Mouse (Mus musculus) thymus, postnatal 10 days (tissue): ENCODE results near the gene Gm42906.

Experiments
- DNase-seq, 2 experiments: peaks; one replicate each; pipeline ENCODE4 v3.0.0; 2021; ENCODE audit warnings: low spot score in 2 of 2

Gene Gm42906

GRCm38 (mm10) chr5:151299576-151299975 is 128.4 kb downstream of the Gm42906 start:
- DNase-seq = no peak

- no peak for DNase-seq
These were observed 129.6 kb downstream of the Gm42906 start for GRCm38 (mm10) chr5:151298371-151298770.

GRCm38 (mm10) chr5:151296244-151296643 is 131.7 kb downstream of the Gm42906 start:
- no peak for DNase-seq

- no peak for DNase-seq
These were observed 134.4 kb downstream of the Gm42906 start for GRCm38 (mm10) chr5:151293591-151293990.

- DNase-seq = peak; percentile 7 to 50
These were observed 135.7 kb downstream of the Gm42906 start for GRCm38 (mm10) chr5:151292310-151292709.

- DNase-seq = no peak
These were observed 141.6 kb downstream of the Gm42906 start for GRCm38 (mm10) chr5:151286331-151286730.

- DNase-seq = no peak
These were observed 148.4 kb downstream of the Gm42906 start for GRCm38 (mm10) chr5:151279531-151279930.

- no peak for DNase-seq
These were observed 150.0 kb downstream of the Gm42906 start for GRCm38 (mm10) chr5:151277927-151278326.

- DNase-seq = no peak
These were observed 152.0 kb downstream of the Gm42906 start for GRCm38 (mm10) chr5:151275986-151276385.

- DNase-seq = no peak
These were observed 153.7 kb downstream of the Gm42906 start for GRCm38 (mm10) chr5:151274265-151274664.

GRCm38 (mm10) chr5:151270815-151271214 is 157.1 kb downstream of the Gm42906 start:
- DNase-seq = no peak

GRCm38 (mm10) chr5:151266896-151267634 is 160.9 kb downstream of the Gm42906 start:
- DNase-seq = no peak

- DNase-seq = no peak
These were observed 166.4 kb downstream of the Gm42906 start for GRCm38 (mm10) chr5:151261558-151261957.

GRCm38 (mm10) chr5:151252213-151252612 is 175.8 kb downstream of the Gm42906 start:
- no peak for DNase-seq

- no peak for DNase-seq
These were observed 176.3 kb downstream of the Gm42906 start for GRCm38 (mm10) chr5:151251656-151252055.

GRCm38 (mm10) chr5:151248671-151249620 is 179.0 kb downstream of the Gm42906 start:
- DNase-seq = no peak

- DNase-seq = no peak
These were observed 179.9 kb downstream of the Gm42906 start for GRCm38 (mm10) chr5:151248084-151248483.

GRCm38 (mm10) chr5:151247115-151247875 is 180.7 kb downstream of the Gm42906 start:
- peak; percentile 5 to 17 for DNase-seq

- no peak for DNase-seq
These were observed 181.7 kb downstream of the Gm42906 start for GRCm38 (mm10) chr5:151246287-151246686.

- no peak for DNase-seq
These were observed 182.4 kb downstream of the Gm42906 start for GRCm38 (mm10) chr5:151245571-151245970.

- no peak for DNase-seq
These were observed 189.2 kb downstream of the Gm42906 start for GRCm38 (mm10) chr5:151238730-151239129.

GRCm38 (mm10) chr5:151236411-151236810 is 191.6 kb downstream of the Gm42906 start:
- DNase-seq = no peak
